Mouse (Mus musculus) frontal cortex, adult 2 months (tissue): ENCODE data around the gene Lrrc55. TPM values are rescaled to one million over a fixed set of nuclear protein-coding genes. Genes with fewer than 3 reads are reported as not detected.

Experiments used
- DNase-seq, 2 experiments: peaks; one replicate each; pipeline ENCODE4 v3.0.0; 2022; ENCODE audit warnings: low spot score in 1 of 2; ENCODE audit errors: extremely low spot score in 1 of 2
- polyA plus RNA-seq: library from polyadenylated mRNA; depleted of rRNA; stranded (reverse); fragments of >200 nt; gene quantifications from 2 replicates; pipeline ENCODE4 v1.2.3, GENCODE M21; 2012; rRNA removed

The Lrrc55 gene
- polyA plus RNA-seq, 1 experiment, result 63.6 TPM

DNA sequence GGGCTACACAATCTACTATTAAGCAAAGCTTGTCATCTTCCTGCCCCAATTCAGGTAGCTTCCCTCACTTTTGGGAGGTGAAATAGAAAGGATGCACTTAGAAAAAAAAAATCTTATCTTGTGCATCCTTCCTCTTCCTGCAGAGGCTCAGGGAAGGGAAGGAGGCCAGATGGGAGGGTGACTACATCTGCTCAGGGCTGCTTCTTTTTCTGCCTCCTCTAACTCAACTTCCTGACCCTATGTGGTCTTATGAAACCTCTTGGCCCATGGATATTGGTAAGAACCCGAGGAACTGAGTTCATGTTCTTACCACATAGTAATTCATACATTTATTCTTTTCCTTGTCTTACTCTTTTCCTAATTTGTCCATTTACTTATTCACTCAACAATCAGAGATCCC lies 61.9 kb downstream of the Lrrc55 start:
- no peak for DNase-seq

DNA sequence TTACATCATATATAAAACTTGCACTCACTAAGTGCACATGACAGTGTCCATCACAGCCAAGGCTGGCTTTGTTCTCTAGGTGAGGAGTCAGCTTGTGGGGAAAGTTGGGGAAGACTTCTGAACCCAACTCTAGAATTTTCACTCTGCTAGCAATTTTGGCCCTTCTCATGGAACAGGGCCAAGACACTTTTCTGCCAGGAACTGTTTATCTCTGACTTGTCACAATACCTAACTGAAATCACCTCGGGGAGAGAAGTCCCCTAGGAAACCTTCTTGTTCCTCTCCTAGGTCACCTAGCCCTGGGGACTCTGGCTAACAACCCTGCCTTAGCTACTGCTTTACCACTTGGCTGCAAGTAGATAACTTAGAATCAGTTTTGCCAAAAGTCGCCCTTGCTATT lies 64.8 kb downstream of the Lrrc55 start:
- DNase-seq, result no peak

DNA sequence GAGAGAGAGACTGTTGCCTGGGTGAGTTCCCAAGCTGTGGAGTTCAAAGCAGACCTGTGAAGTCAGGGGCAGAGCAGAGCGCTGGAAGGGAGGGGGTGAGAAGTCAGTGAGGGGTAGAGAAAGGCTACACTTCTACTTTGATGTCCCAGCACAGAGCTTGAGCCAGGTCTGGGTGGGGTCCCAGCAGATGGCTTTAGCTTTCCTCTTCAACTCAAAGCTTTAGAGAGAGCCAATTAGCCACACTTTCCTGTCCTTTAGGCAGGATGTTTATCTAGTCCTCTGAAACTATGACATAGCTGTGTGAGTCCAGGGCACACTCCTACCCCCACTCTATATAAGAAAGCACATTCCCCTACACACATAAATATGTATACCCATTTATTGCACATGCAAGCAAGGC lies 65.3 kb downstream of the Lrrc55 start:
- no peak for DNase-seq

DNA sequence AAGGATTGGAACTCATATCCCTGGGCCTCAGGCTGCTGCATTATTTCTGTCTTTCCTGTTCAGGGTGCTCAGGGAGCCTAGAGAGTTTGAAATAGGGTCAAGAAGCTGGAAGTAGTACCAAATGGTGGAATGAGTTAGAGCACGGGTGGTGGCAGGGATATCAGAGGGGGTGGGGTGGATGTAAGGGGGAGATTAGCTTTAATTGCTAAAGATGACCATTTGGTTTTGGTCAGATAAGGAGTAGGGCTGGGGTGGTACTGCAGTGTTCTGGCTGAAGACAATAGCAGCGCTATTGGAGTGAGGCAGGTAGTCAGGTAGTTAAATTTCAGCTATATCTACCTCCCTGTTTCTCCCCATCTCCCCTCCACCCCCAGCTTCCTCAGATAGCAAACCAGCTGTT lies 65.8 kb downstream of the Lrrc55 start:
- DNase-seq, result no peak

DNA sequence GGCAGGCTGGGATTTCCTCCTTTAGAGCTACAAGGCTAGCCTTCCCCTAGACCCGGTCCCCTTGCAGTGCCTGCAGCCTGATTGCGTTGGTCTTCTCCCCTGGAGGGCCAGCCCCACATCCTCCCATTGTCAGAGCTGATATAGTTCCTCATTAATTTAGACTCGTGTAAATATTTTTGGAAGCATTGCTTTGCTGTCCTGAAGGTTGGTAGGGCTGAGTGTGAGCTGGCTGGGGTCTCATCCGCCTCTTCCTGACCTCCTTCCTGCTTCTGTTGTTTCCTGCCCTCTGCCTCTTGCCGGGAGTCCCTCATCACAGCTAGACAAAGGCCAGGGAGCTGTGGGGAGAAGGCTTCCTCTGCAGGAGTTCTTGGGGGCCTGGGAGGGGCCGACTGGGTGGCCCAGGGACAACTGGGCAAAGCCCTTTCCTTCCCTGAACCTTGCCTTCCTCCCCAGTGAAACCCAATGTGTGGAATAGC lies 67.5 kb downstream of the Lrrc55 start:
- DNase-seq, result no peak

DNA sequence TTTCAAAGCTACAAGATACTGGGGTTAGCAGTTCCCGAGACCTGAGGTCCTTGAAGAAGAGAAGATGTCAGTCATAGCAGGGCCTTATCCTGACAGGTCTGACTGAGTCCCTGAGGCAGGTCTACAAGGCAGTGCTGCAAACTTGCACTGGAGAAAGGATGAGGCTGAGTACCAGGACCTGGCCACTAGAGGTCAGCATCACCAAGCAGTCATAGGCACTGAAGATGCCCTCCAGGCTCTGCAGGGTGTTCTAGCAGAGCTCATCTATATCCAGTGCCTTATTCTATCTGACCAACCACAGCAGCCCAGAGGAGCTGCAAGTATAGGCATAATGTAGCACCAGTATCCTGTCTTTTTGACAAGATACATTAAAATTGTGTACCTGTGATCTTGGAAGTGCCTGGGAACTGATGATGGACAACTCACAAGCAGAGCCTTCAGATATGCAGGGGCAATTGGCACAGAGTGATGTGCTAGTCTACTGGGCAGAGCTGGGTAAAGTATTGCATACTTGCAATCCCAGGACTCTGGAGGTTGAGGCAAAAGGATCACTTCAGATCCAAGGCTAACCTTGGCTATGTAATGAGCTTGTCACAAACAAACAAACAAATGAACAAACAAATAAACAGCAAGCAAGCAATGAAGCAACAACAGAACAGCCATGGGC lies 73.0 kb downstream of the Lrrc55 start:
- peak; percentile 71 to 90 for DNase-seq

DNA sequence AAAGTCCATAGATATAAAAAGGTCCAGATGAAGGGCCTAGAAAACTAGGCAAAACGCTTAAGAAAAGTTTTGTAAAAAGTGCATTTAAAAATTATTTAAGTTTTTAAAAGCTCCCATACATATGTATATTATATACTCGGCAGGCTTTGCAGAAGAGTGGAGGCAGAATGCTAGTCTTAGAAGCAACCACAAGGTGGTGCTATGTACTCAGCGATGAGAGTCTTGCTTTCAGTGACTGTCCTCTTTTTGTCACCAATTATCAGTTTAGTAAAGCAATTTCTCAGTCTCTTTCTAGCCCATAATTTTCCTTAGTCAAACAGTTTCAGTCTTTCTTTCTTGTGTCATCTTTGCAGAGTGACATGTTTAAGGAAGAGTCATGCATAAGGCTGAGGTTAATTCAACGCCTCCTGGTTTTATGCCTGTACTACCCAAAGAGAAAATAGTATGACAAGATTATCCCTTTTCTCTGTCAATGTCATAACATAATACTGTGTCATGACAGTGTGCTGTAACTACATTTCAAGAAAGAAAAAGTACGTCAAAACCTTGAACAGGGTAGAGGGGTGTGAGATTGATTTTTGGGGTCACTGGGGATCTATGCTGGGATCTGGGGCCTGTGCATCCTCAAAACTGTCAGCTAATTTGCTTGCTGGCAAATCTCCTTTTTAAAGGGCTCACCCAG lies 73.7 kb downstream of the Lrrc55 start:
- peak; percentile 22 to 83 for DNase-seq

Other genes starting within 250 kb of the Lrrc55 start
- gene Prg2, start 216.7 kb downstream of the Lrrc55 start, polyA plus RNA-seq, result 0.13 TPM in 1 of 2 replicates, not detected in the other
- gene Prg3, start 209.0 kb downstream of the Lrrc55 start, polyA plus RNA-seq, result not detected in 2 replicates
- gene Ssrp1, start 160.0 kb downstream of the Lrrc55 start, polyA plus RNA-seq, result 105 and 124 TPM in 2 replicates
- gene P2rx3, start 159.7 kb downstream of the Lrrc55 start, polyA plus RNA-seq, result 1.8 and 2.1 TPM in 2 replicates
- 46.5 and 48.1 TPM in 2 replicates for gene Tnks1bp1, start 149.2 kb downstream of the Lrrc55 start, polyA plus RNA-seq
- 1.2 TPM in 2 replicates for gene Aplnr, start 61.0 kb downstream of the Lrrc55 start, polyA plus RNA-seq
- 0.06 and 0.08 TPM in 2 replicates for gene Olfr987, start 142.1 kb upstream of the Lrrc55 start, polyA plus RNA-seq
- not detected in 2 replicates for gene Olfr988, start 166.0 kb upstream of the Lrrc55 start, polyA plus RNA-seq
- gene Olfr992, start 212.3 kb upstream of the Lrrc55 start, polyA plus RNA-seq, result not detected in 2 replicates
- not detected in 2 replicates for gene Olfr993, start 217.7 kb upstream of the Lrrc55 start, polyA plus RNA-seq
- gene Olfr994, start 239.3 kb upstream of the Lrrc55 start, polyA plus RNA-seq, result 0.12 and 0.19 TPM in 2 replicates
- not detected in 2 replicates for gene Olfr995, start 246.4 kb upstream of the Lrrc55 start, polyA plus RNA-seq